Mouse (Mus musculus): ENCODE data around the gene Vkorc1l1. TPM values are rescaled to one million over a fixed set of nuclear protein-coding genes. Genes with fewer than 3 reads are reported as not detected.

The Vkorc1l1 gene
- total RNA-seq, 2 experiments from 2014 or later = 43.9 to 48.6 TPM

DNA sequence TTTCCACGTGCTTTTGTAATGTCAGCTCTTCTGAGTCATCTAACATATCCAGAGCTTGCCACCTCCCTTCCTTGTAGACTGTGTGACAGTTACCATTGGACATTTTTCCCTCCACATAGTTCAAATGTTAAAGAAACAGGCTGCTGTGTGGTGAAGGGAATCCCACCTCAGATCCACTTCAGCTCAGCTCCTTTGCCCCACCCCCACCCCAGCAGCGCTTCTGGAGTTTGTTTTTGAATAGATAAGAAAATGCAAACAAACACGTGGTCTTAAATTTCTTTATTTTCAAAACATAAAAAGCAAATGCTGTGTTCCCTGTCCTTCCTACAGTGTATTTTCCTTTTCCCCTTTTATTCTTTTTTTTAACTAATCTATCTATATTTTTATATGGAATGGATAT is 38.4 kb downstream of the Vkorc1l1 start:
- H3K4me3 ChIP-seq = no peak overlapping the region
- H3K27ac ChIP-seq = no peak overlapping the region
- TF ChIP-seq CTCF (IDR thresholded peaks at IDR 0.05) = no peak
- intact Hi-C loops (cut with DNase I) = no loop called here
- no peak for DNase-seq (ENCODE audit: extremely low spot score in 1 of 2, low spot score in 2 of 2)

DNA sequence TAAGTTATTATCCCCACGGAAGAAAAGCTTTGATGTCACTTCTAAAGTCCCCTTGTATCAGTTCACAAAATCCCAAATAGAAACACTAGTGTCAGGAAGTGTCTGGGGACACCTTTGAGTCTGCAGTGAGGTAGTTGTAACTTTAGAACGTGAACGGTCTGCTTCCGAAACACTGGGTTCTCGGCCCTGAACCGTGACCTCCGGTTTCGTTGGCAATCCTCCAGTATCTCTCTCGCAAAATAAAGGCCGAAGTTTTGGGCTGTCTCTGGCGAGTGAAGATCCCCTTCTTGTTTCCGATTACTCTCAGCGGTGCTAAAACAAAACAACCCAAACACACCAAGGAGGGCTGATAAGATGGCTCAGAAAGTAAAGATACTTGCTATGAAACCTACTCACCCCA is 47.6 kb downstream of the Vkorc1l1 start:
- H3K27ac ChIP-seq = no peak overlapping the region

DNA sequence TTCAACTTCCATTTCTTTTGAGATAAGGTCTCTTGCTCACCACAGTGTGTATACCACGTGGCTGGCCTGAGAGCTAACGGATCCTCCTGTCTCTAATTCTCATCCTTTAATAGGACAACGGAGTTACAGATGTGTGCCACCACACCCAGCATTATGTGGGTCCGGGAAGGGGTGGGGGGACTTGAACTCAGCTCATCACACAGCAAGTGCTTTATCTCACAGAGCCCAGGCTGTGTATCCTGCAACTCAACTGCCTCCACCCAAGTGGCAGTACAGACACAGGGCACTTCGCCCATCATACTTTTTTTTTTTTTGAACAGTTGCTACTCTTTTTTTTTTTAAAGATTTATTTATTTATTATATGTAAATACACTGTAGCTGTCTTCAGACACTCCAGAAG is 50.1 kb downstream of the Vkorc1l1 start:
- DNase-seq (ENCODE audit: extremely low spot score in 1 of 2, low spot score in 2 of 2) = no peak
- TF ChIP-seq CTCF (IDR thresholded peaks at IDR 0.05) = no peak
- no peak overlapping the region for H3K4me3 ChIP-seq
- intact Hi-C loops (cut with DNase I) = no loop called here
- no peak overlapping the region for H3K27ac ChIP-seq

More for the DNA sequence above, 47.6 kb downstream of the Vkorc1l1 start:
- no peak for TF ChIP-seq CTCF (IDR thresholded peaks at IDR 0.05)
- intact Hi-C loops (cut with DNase I) = no loop called here
- no peak overlapping the region for H3K4me3 ChIP-seq
- no peak for DNase-seq (ENCODE audit: extremely low spot score in 1 of 2, low spot score in 2 of 2)

DNA sequence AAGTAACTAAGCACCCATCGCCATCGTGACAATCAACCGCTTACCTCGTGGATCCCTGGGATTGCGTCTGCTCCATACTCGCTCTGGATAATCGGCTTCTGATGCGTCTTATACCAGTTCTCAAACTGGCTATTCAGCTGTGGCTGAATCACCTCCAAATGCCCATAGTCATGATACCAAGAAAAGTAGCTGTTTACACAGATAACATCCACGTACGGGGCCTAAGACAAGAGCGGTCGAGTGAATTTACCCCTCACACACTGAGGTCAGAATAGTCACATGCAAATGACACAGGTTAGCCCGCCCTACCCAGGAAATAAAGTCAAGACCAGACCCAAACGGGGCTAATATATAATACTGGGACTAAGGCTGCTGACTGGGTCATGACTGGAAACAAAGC is 51.6 kb downstream of the Vkorc1l1 start:
- TF ChIP-seq CTCF (IDR thresholded peaks at IDR 0.05) = no peak
- DNase-seq (ENCODE audit: extremely low spot score in 1 of 2, low spot score in 2 of 2) = no peak
- H3K27ac ChIP-seq = no peak overlapping the region
- intact Hi-C loops (cut with DNase I) = no loop called here
- no peak overlapping the region for H3K4me3 ChIP-seq

DNA sequence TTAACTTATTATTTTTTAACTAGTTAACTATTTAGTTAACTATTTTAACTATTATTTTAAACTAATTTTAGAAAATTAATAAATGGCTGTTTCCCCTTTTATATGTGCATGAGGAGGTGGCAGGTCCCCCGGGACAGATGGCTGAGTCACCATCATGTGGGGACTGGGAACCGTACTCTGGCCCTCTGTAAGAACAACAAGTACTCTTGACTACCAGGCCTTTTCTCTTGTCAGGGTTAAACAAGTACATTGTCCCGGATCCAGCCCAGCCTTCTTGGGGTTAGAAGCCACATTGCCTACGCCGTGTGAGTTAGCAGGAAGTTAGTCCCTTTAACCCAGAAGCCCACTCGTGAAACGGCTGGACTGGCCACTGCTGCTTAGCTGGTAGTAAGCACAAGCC is 53.2 kb downstream of the Vkorc1l1 start:
- Histone ChIP-seq H3K4me3 (no peak overlapping the region), H3K27ac (no peak overlapping the region)
- intact Hi-C loops (cut with DNase I) = no loop called here
- no peak for DNase-seq (ENCODE audit: extremely low spot score in 1 of 2, low spot score in 2 of 2)
- no peak for TF ChIP-seq CTCF (IDR thresholded peaks at IDR 0.05)

DNA sequence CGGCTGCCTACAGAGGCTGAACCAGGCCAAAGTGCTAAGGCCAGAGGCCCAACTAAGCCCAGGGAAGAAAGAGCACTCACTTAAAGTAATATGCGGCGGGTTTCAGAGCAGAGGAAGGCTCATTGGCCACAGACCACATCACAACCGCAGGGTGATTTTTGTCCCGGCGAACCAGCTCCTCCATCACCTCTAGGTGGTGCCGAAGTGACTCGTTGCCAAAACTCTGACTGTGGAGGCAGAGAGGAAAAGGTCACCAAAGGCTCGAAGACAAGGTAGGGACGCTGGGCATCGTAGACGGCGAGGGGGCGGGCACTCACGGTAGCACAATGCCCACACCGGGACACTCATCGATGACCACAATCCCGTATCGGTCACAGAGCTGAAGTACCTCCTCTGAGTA is 55.9 kb downstream of the Vkorc1l1 start:
- no peak for DNase-seq (ENCODE audit: extremely low spot score in 1 of 2, low spot score in 2 of 2)

DNA sequence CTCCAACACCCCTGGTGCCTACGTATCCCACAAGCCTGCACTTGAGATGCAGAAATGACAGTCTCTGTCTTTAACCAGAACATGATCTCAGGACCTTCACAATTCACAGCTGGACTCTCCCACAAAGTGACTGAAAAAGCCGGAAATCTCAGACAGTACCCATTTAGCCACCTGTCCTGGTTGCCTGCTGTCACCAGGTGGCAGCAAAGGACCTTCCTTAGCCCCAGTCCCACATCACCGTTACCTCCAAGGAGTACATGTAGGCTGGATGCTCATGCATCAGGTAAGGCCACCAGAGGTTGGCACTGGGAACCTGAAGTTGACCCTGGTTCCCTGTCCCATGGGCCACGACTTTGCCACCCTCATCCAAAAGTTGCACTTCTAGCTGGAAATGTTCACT is 57.3 kb downstream of the Vkorc1l1 start:
- DNase-seq (ENCODE audit: extremely low spot score in 1 of 2, low spot score in 2 of 2) = peak; percentile 47 to 60
- intact Hi-C loops (cut with DNase I) = no loop called here
- Histone ChIP-seq H3K4me3 (no peak overlapping the region), H3K27ac (no peak overlapping the region)
- TF ChIP-seq CTCF (IDR thresholded peaks at IDR 0.05) = peak; percentile 81

More for the DNA sequence above, 55.9 kb downstream of the Vkorc1l1 start:
- no peak overlapping the region for H3K4me3 ChIP-seq
- TF ChIP-seq CTCF (IDR thresholded peaks at IDR 0.05) = peak; percentile 7; the same call in 1 of the 2 replicates
- no peak overlapping the region for H3K27ac ChIP-seq
- intact Hi-C loops (cut with DNase I) = no loop called here

DNA sequence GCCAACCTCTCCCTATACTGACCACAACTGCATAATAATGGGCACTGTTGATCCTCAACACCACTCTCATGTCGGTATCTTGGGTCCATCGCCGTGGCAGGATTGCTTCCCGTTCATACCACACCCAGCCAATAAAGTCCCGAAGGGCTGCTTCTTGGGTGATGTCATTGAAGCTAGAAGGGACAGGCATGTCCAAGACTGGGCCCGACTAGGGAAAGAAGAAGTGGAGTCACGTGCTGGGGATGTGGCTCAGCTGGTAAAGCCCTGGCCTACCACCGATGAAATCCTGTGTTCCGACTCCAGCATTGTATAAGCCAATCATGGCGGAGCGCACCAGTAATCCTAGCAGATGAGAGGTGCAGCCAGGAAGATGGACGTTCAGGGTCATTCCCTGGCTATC is 59.0 kb downstream of the Vkorc1l1 start:
- H3K4me3 ChIP-seq = no peak overlapping the region
- DNase-seq (ENCODE audit: extremely low spot score in 1 of 2, low spot score in 2 of 2) = no peak
- H3K27ac ChIP-seq = no peak overlapping the region
- intact Hi-C loops (cut with DNase I) = no loop called here
- TF ChIP-seq CTCF (IDR thresholded peaks at IDR 0.05) = no peak

DNA sequence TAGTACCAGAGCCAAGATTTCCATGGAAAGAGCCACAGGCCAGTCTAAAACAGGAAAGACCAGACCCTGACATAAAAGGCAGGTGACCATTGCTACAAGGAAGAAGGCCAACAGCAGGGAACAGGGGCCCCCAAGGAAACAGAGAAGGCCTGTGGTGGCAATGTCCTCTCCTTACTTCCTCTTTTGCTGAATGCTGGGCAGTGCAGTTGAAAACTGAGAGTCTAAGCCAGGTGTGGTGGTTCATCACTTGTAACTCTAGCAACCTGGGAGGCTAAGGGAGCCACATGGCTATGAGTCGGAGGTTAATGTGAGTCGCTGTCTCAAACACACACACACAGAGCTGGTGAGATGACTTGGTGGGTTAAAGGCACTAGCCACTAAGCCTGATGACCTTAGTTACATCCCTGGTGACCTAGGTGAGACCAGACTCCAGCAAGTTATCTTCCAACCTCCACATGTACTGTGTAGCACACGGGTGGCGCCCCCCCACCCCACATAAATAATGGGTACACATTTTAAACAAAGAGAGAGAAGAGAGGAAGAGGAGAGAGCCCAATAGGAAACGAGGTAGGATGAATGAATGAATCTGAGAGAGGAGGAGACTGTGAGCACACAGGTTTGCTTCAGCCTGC is 59.7 kb downstream of the Vkorc1l1 start:
- DNase-seq (ENCODE audit: extremely low spot score in 1 of 2, low spot score in 2 of 2) = no peak
- intact Hi-C loops (cut with DNase I) = no loop called here
- no peak overlapping the region for H3K4me3 ChIP-seq

DNA sequence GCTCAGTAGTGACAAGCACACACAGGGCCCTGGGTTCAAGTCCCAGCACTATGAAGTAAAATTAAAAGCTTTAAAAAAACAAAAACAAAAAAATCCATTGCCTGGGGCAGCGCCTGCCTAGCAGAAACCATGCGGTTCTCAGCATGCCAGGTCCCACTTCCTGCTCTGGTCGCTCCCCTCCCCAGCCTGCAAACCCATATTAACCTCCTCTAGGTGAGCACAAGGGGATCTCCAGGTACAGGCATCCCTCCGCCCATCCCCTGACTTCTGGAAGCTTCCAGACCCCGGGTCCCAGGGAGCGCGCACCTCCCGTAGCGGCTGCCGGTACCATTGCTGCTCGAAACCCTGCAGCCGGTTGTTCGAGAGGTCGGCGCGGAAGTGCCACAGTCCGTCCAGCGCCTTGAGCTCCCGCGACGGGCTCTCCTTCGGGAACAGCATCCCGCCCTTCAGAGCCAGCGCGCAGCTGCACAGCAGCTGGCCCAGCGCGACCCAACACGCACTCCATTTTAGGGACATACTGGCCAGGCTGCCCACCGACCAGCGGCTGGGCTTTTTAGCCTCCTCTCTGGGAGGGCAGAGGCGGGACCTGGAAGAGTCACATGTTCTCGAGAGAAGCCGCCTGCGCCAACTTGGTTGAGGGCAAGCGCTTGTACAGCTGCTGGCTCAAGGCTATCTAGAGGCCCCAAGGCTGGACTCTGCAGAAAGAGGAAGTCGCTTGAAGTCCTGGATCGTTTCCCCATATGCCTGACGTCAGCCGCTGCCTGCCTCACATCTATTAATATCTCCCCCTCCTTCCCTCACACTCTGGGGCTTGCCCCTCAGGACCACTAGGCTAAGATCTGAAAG is 60.8 kb downstream of the Vkorc1l1 start, which contains the start of gene Gusb:
TSS of gene Gusb (minus strand) at position 749 of the 846 bp plus-strand sequence.
- Histone ChIP-seq H3K27ac (peak within 1 kb of the TSS; percentile 73), H3K4me3 (peak within 1 kb of the TSS; percentile 71)
- peak; percentile 60 to 66 for DNase-seq (ENCODE audit: extremely low spot score in 1 of 2, low spot score in 2 of 2)
- TF ChIP-seq CTCF (IDR thresholded peaks at IDR 0.05) = no peak
- intact Hi-C loops (cut with DNase I) = no loop called here

More for the DNA sequence above, 59.7 kb downstream of the Vkorc1l1 start:
- no peak overlapping the region for H3K27ac ChIP-seq
- TF ChIP-seq CTCF (IDR thresholded peaks at IDR 0.05) = no peak

DNA sequence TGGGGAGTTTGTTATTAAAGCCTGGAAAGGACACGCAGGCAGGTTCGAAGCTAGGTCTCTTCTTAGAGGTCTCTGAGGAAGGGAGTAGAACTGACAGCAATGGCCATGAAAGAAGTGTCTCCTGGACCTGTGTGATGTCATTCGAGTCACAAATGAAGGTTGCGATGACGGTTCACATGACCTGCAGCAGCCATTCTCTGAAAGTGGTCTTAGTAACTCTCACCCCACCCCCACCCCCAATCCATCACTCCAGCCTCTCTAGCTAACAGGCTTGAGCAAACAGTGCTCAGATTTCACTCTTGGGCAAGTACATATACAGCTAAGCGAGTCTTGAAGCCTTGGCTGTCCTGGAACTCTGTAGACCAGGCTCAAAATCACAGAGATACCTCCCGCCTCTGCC is 61.5 kb downstream of the Vkorc1l1 start:
- TF ChIP-seq CTCF (IDR thresholded peaks at IDR 0.05) = no peak
- no peak for DNase-seq (ENCODE audit: extremely low spot score in 1 of 2, low spot score in 2 of 2)
- Histone ChIP-seq H3K4me3 (peak overlapping the region; percentile 71), H3K27ac (peak overlapping the region; percentile 73)
- intact Hi-C loops (cut with DNase I) = no loop called here

DNA sequence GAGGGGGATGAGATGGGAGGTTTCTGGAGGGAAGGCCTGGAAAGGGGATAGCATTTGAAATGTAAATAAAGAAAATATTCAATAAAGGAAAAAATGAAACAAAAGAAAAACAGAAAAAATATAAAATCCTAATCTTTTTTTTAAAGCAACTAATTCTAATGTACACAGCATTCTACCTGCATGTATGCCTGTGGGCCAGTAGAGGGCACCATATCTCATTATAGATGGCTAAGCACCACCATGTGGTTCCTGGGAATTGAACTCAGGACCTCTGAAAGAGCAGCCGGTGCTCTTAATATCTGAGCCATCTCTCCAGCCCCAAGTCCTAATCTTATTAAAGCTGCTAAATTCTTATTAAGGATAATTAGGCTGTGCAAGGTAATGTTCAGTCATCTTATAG is 65.6 kb downstream of the Vkorc1l1 start:
- no peak overlapping the region for H3K27ac ChIP-seq
- DNase-seq (ENCODE audit: extremely low spot score in 1 of 2, low spot score in 2 of 2) = no peak
- intact Hi-C loops (cut with DNase I) = no loop called here
- H3K4me3 ChIP-seq = no peak overlapping the region
- TF ChIP-seq CTCF (IDR thresholded peaks at IDR 0.05) = peak; percentile 66

All from left cerebral cortex, adult 2 months (tissue).